Mouse (Mus musculus): ENCODE measurements around the gene Gse1.

DNA sequence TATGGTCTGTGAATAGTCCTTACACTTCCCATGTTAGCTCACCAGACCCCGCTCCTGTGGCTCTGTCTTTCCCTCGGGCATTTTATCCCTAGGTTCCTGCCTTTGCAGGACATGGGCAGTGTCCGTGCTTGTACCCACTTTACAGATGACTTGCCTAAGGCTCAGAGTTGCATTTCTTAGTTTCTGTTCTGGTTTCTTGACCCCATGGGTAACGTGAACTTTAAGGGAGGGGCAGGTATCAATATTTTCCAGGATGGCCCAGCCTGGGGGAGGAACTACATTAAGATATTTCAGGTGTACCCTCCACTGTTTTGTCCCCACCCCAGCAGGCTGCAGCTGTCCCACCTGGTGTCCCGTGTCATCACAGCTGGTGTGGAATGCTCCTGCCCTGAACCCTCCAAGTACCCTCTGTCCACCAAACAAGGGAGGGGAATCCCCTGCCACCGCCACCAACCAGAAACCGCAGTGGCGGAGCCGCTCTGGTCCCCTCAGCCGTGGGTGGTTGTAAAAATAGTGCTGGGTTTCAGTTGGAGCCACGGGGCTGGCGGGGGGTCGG is 36.2 kb downstream of the Gse1 start:
- no peak for TF ChIP-seq CTCF (IDR thresholded peaks at IDR 0.05; ENCODE audit: borderline replicate concordance, extremely low read depth, insufficient read depth, insufficient read length)
- no peak for TF ChIP-seq POLR2A (IDR thresholded peaks at IDR 0.05; ENCODE audit: borderline replicate concordance, extremely low read depth, insufficient read depth, insufficient read length, poor library complexity, severe bottlenecking)

All from brain, embryonic 14.5 days (tissue).